Comparison of ENCODE assay signal across 9 mouse cellular contexts in the genomic region with DNA sequence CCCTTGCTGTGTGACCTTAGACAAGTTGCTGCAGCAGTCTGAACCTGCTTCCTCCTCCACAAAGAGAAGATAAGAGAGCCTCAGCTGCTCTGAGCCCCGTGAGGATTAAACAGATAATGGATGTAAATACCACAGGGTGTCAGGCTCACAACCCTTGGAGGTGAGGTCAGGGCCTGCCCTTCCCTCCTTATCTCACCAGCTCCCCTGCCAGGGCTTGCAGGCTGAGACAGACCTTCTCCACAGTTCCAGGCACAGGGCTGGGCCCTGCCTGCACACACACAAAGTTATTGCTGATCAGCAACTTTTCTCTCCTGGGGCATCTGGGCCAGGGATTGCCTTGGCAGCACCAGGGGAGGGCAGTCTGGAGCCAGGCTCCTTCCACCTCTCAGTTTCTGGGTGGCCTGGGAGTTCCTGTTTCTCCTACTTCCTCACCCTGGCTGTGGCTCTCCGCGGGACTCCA. TPM values are rescaled to one million over a fixed set of nuclear protein-coding genes. Genes with fewer than 3 reads are reported as not detected.
DNase-seq lines count a peak whose midpoint lies in the region; ATAC-seq and TF ChIP-seq lines count a peak whose summit lies in the region.
"Had no signal": no experiment of that assay in that cellular context is flagged by ENCODE, and none has a peak within 500 bp of the region (broad histone marks: within the 10 kb centered on the region; RNA-seq: fewer than 3 reads in every experiment).

No protein-coding gene starts in this region.

- peak; percentile 94 for DNase-seq in heart, adult 11 months
- DNase-seq in heart, adult 8-10 months (ENCODE audit: low spot score) = no peak
- peak; percentile 21 for DNase-seq in CH12.LX (ENCODE audit: extremely low read depth)
- DNase-seq in liver, embryonic 14.5 days (ENCODE audit: low read depth in 3 of 3, low spot score in 3 of 3) = peak; percentile 47 to 60 (median 60)
- DNase-seq in midbrain, embryonic 11.5 days (ENCODE audit: low spot score, missing footprints) = no peak
- DNase-seq in left cerebral cortex, postnatal 14 days (ENCODE audit: low spot score in 2 of 2) = no peak
- no peak for DNase-seq in limb, embryonic 10.5 days (ENCODE audit: low spot score)
- DNase-seq: gastrocnemius, postnatal 36 days had no signal

- peak; percentile 16 for TF ChIP-seq RAD21 in CH12.LX (IDR thresholded peaks at IDR 0.05; ENCODE audit: low read depth, low read length)

- no peak for TF ChIP-seq POLR2A in CH12.LX (IDR thresholded peaks at IDR 0.05; ENCODE audit: low read depth, low read length)

- H3K79me2 ChIP-seq in CH12.LX (replicated peaks; ENCODE audit: control insufficient read depth, extremely low read depth, insufficient read depth, poor library complexity, severe bottlenecking) = no peaks in the 10 kb centered on the region

- no peak overlapping the region for H3K27ac ChIP-seq in CH12.LX (ENCODE audit: insufficient read depth, low read depth)
- peak overlapping the region; percentile 22; the same call in 1 of the 2 replicates for H3K27ac ChIP-seq in liver, embryonic 14.5 days
- H3K27ac ChIP-seq in midbrain, embryonic 11.5 days (ENCODE audit: low read depth, low read length) = no peak overlapping the region
- H3K27ac ChIP-seq in limb, embryonic 10.5 days = no peak overlapping the region

- no peak overlapping the region for H3K9ac ChIP-seq in CH12.LX (ENCODE audit: insufficient read depth, low read depth)
- no peak overlapping the region; the same call in 1 of the 2 replicates for H3K9ac ChIP-seq in liver, embryonic 14.5 days (replicated peaks)
- H3K9ac ChIP-seq in midbrain, embryonic 11.5 days (ENCODE audit: low read length) = no peak overlapping the region

- TF ChIP-seq CTCF in CH12.LX (conservative IDR thresholded peaks at IDR 0.05 in 1 of 2, IDR thresholded peaks at IDR 0.05 in 1 of 2; ENCODE audit: low read depth in 2 of 2, low read length in 2 of 2) = peak in 1 of 2 experiments; percentile 35; a peak in 2 of 4 replicates
- TF ChIP-seq CTCF in liver, embryonic 14.5 days (IDR thresholded peaks at IDR 0.05; ENCODE audit: low read depth) = peak; percentile 45

- WGBS in liver, embryonic 14.5 days (ENCODE audit: insufficient replicate concordance) = 3% methylated on average over 3 of the region's 3 CpGs
- 22% methylated on average over 3 of the region's 3 CpGs for WGBS in midbrain, embryonic 11.5 days
- WGBS in limb, embryonic 10.5 days = 13% methylated on average over 3 of the region's 3 CpGs

- H3K36me3 ChIP-seq in CH12.LX (replicated peaks in 1 of 2; ENCODE audit: control insufficient read depth in 1 of 2, insufficient read depth in 1 of 2, low read length in 1 of 2) = no peaks in the 10 kb centered on the region
- no peaks in the 10 kb centered on the region for H3K36me3 ChIP-seq in erythroblast, embryonic 14.5 days (ENCODE audit: control insufficient read depth)
- H3K36me3 ChIP-seq in liver, embryonic 14.5 days (replicated peaks; ENCODE audit: control insufficient read depth, insufficient read depth, low read depth) = no peaks in the 10 kb centered on the region
- H3K36me3 ChIP-seq in midbrain, embryonic 11.5 days (ENCODE audit: control insufficient read depth, insufficient read depth, low read length) = no peaks in the 10 kb centered on the region
- H3K36me3 ChIP-seq in limb, embryonic 10.5 days = no peaks in the 10 kb centered on the region

- peaks cover 40% of the 10 kb centered on the region for H3K27me3 ChIP-seq in CH12.LX (replicated peaks)
- peaks cover 78% of the 10 kb centered on the region for H3K27me3 ChIP-seq in erythroblast, embryonic 14.5 days (ENCODE audit: control insufficient read depth)
- peaks cover 20% of the 10 kb centered on the region for H3K27me3 ChIP-seq in liver, embryonic 14.5 days (ENCODE audit: control insufficient read depth, insufficient read depth, low read length)
- peaks cover 5% of the 10 kb centered on the region for H3K27me3 ChIP-seq in midbrain, embryonic 11.5 days (ENCODE audit: control insufficient read depth, insufficient read depth, low read length)
- H3K27me3 ChIP-seq in limb, embryonic 10.5 days (ENCODE audit: low read depth, poor library complexity, severe bottlenecking) = peaks cover 87% of the 10 kb centered on the region

- no peak for TF ChIP-seq EP300 in CH12.LX (IDR thresholded peaks at IDR 0.05; ENCODE audit: low read length)
- peak; percentile 50 for TF ChIP-seq EP300 in liver, embryonic 14.5 days (IDR thresholded peaks at IDR 0.05; ENCODE audit: low read depth)

- ATAC-seq in liver, embryonic 14.5 days (ENCODE audit: insufficient read depth) = peak; percentile 99
- no peak for ATAC-seq in midbrain, embryonic 11.5 days (ENCODE audit: low FRiP score)

- in situ Hi-C loops in CH12.LX (cut with MboI; ENCODE audit: low pct_ligation_motif_present, low pct_unique_long_range_greater_than_20kb, low sequenced_read_pairs) = no loop called here

- intact Hi-C loops in left cerebral cortex, postnatal 14 days (cut with DNase I) = no loop called here

- dilution Hi-C loops in CH12.LX (cut with MboI; ENCODE audit: extremely low pct_ligation_motif_present, extremely low pct_unique_long_range_greater_than_20kb, low sequenced_read_pairs) = no loop called here

- H3K4me3 ChIP-seq in CH12.LX (replicated peaks in 1 of 3; ENCODE audit: low read depth in 2 of 3, low read length in 2 of 3, poor library complexity in 1 of 3) = no peak overlapping the region
- peak overlapping the region; percentile 10 for H3K4me3 ChIP-seq in erythroblast, embryonic 14.5 days (replicated peaks)
- H3K4me3 ChIP-seq in liver, embryonic 14.5 days (ENCODE audit: insufficient read depth in 1 of 2, low read depth in 2 of 2, low read length in 2 of 2) = no peak overlapping the region
- H3K4me3 ChIP-seq in midbrain, embryonic 11.5 days (ENCODE audit: low read depth, low read length) = no peak overlapping the region
- no peak overlapping the region for H3K4me3 ChIP-seq in limb, embryonic 10.5 days

- no peaks in the 10 kb centered on the region for H3K9me3 ChIP-seq in CH12.LX (replicated peaks; ENCODE audit: low read length)
- no peaks in the 10 kb centered on the region for H3K9me3 ChIP-seq in erythroblast, embryonic 14.5 days (ENCODE audit: control insufficient read depth, low read length)
- H3K9me3 ChIP-seq in liver, embryonic 14.5 days (ENCODE audit: control insufficient read depth, low read length) = no peaks in the 10 kb centered on the region
- H3K9me3 ChIP-seq in midbrain, embryonic 11.5 days (ENCODE audit: control insufficient read depth, low read length) = no peaks in the 10 kb centered on the region
- no peaks in the 10 kb centered on the region for H3K9me3 ChIP-seq in limb, embryonic 10.5 days (replicated peaks)

- H3K4me2 ChIP-seq in CH12.LX (ENCODE audit: insufficient read depth, low read depth, poor library complexity, severe bottlenecking) = no peak overlapping the region
- H3K4me2 ChIP-seq in liver, embryonic 14.5 days (ENCODE audit: low read depth) = peak overlapping the region; percentile 39
- H3K4me2 ChIP-seq in midbrain, embryonic 11.5 days = no peak overlapping the region

- H3K4me1 ChIP-seq in CH12.LX (ENCODE audit: control insufficient read depth in 1 of 2, insufficient read depth in 2 of 2) = peaks cover 10 to 24% of the 10 kb centered on the region in 2 experiments
- H3K4me1 ChIP-seq in erythroblast, embryonic 14.5 days (ENCODE audit: control insufficient read depth) = peaks cover 34% of the 10 kb centered on the region
- H3K4me1 ChIP-seq in liver, embryonic 14.5 days (replicated peaks; ENCODE audit: control insufficient read depth in 2 of 2, insufficient read depth in 2 of 2, low read length in 1 of 2) = peaks cover 14 to 23% of the 10 kb centered on the region in 2 experiments
- peaks cover 7% of the 10 kb centered on the region for H3K4me1 ChIP-seq in midbrain, embryonic 11.5 days (ENCODE audit: control insufficient read depth, insufficient read depth, low read length)
- H3K4me1 ChIP-seq in limb, embryonic 10.5 days = peaks cover 18% of the 10 kb centered on the region

RNA-seq across cellular contexts. Expression of a gene that starts 11.6 kb away (rescaled TPM):
- under 1 TPM; 0.09 to 0.31 (median 0.14) TPM for total RNA-seq in heart, adult 8-10 months (2022)
- not detected in 2 replicates for total RNA-seq in CH12.LX (2012; rRNA removed)
- not detected in 2 replicates for total RNA-seq in CH12.LX (2014; rRNA removed)
- polyA plus RNA-seq in CH12.LX (2012; ENCODE audit: insufficient read length, low read depth) = not detected in 2 replicates
- polyA plus RNA-seq in erythroblast, embryonic 14.5 days (2012) = 0.01 and 0.02 TPM in 2 replicates
- polyA plus RNA-seq in liver, embryonic 14.5 days (2012; rRNA removed) = 0.01 and 0.02 TPM in 2 replicates
- polyA plus RNA-seq in liver, embryonic 14.5 days (2014; fragmentation: Nextera tagmentation; extraction: Ambion mirVana) = not detected in 2 replicates
- 19.2 and 20.5 TPM in 2 replicates for polyA plus RNA-seq in midbrain, embryonic 11.5 days (2014; fragmentation: Nextera tagmentation; extraction: Ambion mirVana)
- 10 to 100 TPM; 29.9 to 30.1 TPM for total RNA-seq in left cerebral cortex, postnatal 14 days (2021)
- 0.04 and 0.13 TPM in 2 replicates for polyA plus RNA-seq in limb, embryonic 10.5 days (2016; fragmentation: Nextera tagmentation; extraction: Ambion mirVana)

RNA-seq across cellular contexts. Expression of a gene that starts 34.4 kb away (rescaled TPM):
- total RNA-seq in heart, adult 8-10 months (2022) = not detected
- not detected in 2 replicates for total RNA-seq in CH12.LX (2012; rRNA removed)
- total RNA-seq in CH12.LX (2014; rRNA removed) = not detected in 2 replicates
- polyA plus RNA-seq in CH12.LX (2012; ENCODE audit: insufficient read length, low read depth) = not detected in 2 replicates
- polyA plus RNA-seq in erythroblast, embryonic 14.5 days (2012) = not detected in 2 replicates
- not detected in 2 replicates for polyA plus RNA-seq in liver, embryonic 14.5 days (2012; rRNA removed)
- not detected in 2 replicates for polyA plus RNA-seq in liver, embryonic 14.5 days (2014; fragmentation: Nextera tagmentation; extraction: Ambion mirVana)
- 0.16 TPM in 1 of 2 replicates, not detected in the other for polyA plus RNA-seq in midbrain, embryonic 11.5 days (2014; fragmentation: Nextera tagmentation; extraction: Ambion mirVana)
- under 1 TPM; 0.40 to 0.55 TPM for total RNA-seq in left cerebral cortex, postnatal 14 days (2021)
- not detected in 2 replicates for polyA plus RNA-seq in limb, embryonic 10.5 days (2016; fragmentation: Nextera tagmentation; extraction: Ambion mirVana)
- total RNA-seq: gastrocnemius, postnatal 36 days had no signal

RNA-seq across cellular contexts. Expression of a gene that starts 48.4 kb away (rescaled TPM):
- 10 to 100 TPM; 12.4 to 14.5 (median 13.7) TPM for total RNA-seq in heart, adult 8-10 months (2022)
- total RNA-seq in CH12.LX (2012; rRNA removed) (52.7 and 63.2 TPM in 2 replicates), CH12.LX (2014; rRNA removed) (78.1 and 84.4 TPM in 2 replicates)
- polyA plus RNA-seq in CH12.LX (2012; ENCODE audit: insufficient read length, low read depth) = 102 and 107 TPM in 2 replicates
- 0.19 and 0.50 TPM in 2 replicates for polyA plus RNA-seq in erythroblast, embryonic 14.5 days (2012)
- polyA plus RNA-seq in liver, embryonic 14.5 days (2012; rRNA removed) = 7.5 and 16.4 TPM in 2 replicates
- polyA plus RNA-seq in liver, embryonic 14.5 days (2014; fragmentation: Nextera tagmentation; extraction: Ambion mirVana) = 20.8 and 22.4 TPM in 2 replicates
- polyA plus RNA-seq in midbrain, embryonic 11.5 days (2014; fragmentation: Nextera tagmentation; extraction: Ambion mirVana) = 66.2 and 75.4 TPM in 2 replicates
- total RNA-seq in left cerebral cortex, postnatal 14 days (2021) = 10 to 100 TPM; 14.1 to 14.3 TPM
- polyA plus RNA-seq in limb, embryonic 10.5 days (2016; fragmentation: Nextera tagmentation; extraction: Ambion mirVana) = 73.9 and 77.2 TPM in 2 replicates

RNA-seq across cellular contexts. Expression of a gene that starts 55.5 kb away (rescaled TPM):
- total RNA-seq in heart, adult 8-10 months (2022) = 10 to 100 TPM in 2 of 4 experiments, 1 to 10 TPM in 2; 8.8 to 18.8 (median 11.2) TPM
- 10.4 and 10.8 TPM in 2 replicates for total RNA-seq in CH12.LX (2012; rRNA removed)
- total RNA-seq in CH12.LX (2014; rRNA removed) = 3.6 and 4.1 TPM in 2 replicates
- polyA plus RNA-seq in CH12.LX (2012; ENCODE audit: insufficient read length, low read depth) = 14.8 and 20.8 TPM in 2 replicates
- polyA plus RNA-seq in erythroblast, embryonic 14.5 days (2012) = 0.05 and 0.09 TPM in 2 replicates
- polyA plus RNA-seq in liver, embryonic 14.5 days (2012; rRNA removed) = 2.8 TPM in 2 replicates
- polyA plus RNA-seq in liver, embryonic 14.5 days (2014; fragmentation: Nextera tagmentation; extraction: Ambion mirVana) = 2.7 and 2.9 TPM in 2 replicates
- polyA plus RNA-seq in midbrain, embryonic 11.5 days (2014; fragmentation: Nextera tagmentation; extraction: Ambion mirVana) = 3.9 and 4.5 TPM in 2 replicates
- total RNA-seq in left cerebral cortex, postnatal 14 days (2021) = 1 to 10 TPM; 3.8 to 4.2 TPM
- polyA plus RNA-seq in limb, embryonic 10.5 days (2016; fragmentation: Nextera tagmentation; extraction: Ambion mirVana) = 7.7 and 10.1 TPM in 2 replicates

Comparison
In these comparisons a context has a peak if more than half of its experiments do, and no peak if none do; other contexts are left out.
1. DNase-seq: peak in heart, adult 11 months (single experiment), CH12.LX (single experiment) and liver, embryonic 14.5 days (3 of 3); none in heart, adult 8-10 months (single experiment), midbrain, embryonic 11.5 days (single experiment), left cerebral cortex, postnatal 14 days (0 of 2) and limb, embryonic 10.5 days (single experiment).
2. RNA of a gene that starts 11.6 kb away (polyA plus RNA-seq): 19.2 to 20.5 TPM in midbrain, embryonic 11.5 days; 0.04 to 0.13 TPM in limb, embryonic 10.5 days, 0.01 to 0.02 TPM in erythroblast, embryonic 14.5 days, 0.01 to 0.02 TPM in liver, embryonic 14.5 days and not detected in CH12.LX; every median in the first group is over 10 times any median in the second.